Mouse (Mus musculus) embryo, embryonic 10.5 days (tissue): ENCODE measurements around the gene Lrtm2.

Experiments
- DNase-seq: peaks from one replicate; pipeline ENCODE4 v3.0.0-alpha.2; 2015; ENCODE audit warnings: low spot score

Lrtm2 gene

DNA sequence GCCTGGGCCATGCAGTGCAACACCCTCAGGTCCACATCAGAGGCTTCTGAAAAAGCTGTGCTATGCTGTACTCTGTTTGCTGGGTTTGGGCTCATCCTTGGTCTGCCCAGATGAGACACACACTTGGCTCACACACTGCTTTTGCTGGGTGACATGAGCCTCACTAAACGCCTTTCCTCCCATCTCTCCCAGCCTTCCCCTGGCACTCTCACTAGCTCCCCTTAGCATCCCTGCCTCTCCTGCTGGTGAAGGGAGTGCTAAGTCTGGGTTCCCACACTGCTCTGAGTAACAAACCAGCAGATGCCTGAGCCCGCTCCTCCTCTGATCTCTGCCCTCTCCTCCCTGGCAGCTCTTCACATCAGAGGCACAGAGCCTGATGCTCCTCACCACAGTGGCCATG is 53.9 kb downstream of the Lrtm2 start:
- DNase-seq: no peak
